Mouse (Mus musculus) hematopoietic stem cell, adult 5-6 weeks (primary cell): ENCODE results near the gene Mylpf. TPM values are rescaled to one million over a fixed set of nuclear protein-coding genes. Genes with fewer than 3 reads are reported as not detected.
"Not testable (repeated sequence)": the region's sequence is repeated elsewhere in the genome, so short reads cannot be mapped to it uniquely, and the experiment has no call there.

Source experiments
- ATAC-seq, 2 experiments: fragments of 125-278 bp in 1 of 2; replicated peaks in 1 of 2; 2 replicates each; pipeline ENCODE4 v1.8.0; 2016 to 2017; ENCODE audit warnings: inconsistent platforms in 2 of 2, mild to moderate bottlenecking in 2 of 2, moderate number of reproducible peaks in 2 of 2, low read depth in 1 of 2, moderate TSS enrichment in 1 of 2; ENCODE audit not compliant: low FRiP score in 2 of 2, poor library complexity in 2 of 2, severe bottlenecking in 2 of 2, insufficient read depth in 1 of 2, low TSS enrichment in 1 of 2
- total RNA-seq: library from RNA; stranded (forward); fragments of 172-1452, 232-1000 nt; gene quantifications from 2 replicates; pipeline ENCODE4 v1.2.3, GENCODE M21; 2017

Gene Mylpf
- total RNA-seq, 1 experiment from 2014 or later = 23.4 TPM

DNA sequence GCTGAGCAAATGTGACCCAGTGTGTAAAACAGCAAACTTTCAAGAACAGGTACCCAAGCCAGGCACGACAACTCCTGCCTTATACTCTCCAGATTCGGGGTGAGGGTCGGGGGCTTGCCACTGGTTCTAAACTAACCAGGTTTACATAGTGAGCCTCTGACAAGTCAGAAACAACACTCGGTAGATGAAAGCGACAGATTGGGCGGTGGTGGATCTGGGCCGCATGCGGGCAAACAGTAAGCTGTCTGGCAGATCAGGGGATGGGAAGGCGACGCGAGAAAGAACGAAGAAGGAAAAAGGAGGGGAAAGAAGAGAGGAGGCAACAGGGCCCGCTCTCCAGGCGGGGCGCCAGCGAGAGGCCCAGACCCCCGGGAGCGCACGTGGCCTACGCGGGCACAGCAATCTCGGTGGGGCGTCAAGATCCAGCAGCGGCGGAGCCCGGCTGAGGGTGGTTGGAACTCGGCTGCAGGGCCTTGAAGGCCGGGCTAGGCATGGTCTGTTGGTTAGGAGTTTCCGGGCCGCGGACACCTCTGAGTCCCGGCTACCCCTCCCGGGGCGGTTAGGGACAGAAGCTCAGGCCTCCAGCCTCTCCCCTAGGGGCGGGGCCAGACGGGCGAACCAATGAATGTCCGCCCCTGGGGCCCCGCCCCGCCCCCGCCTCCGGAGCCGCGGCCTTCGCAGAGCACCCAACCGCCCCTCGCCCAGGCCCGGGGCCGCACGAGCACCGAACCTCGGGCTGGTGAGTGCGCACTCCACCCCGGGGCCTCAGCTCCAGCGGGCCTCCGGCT, 35.4 kb downstream of the Mylpf start, which contains the start of gene Zfp771:
TSS of gene Zfp771 (plus strand) at position 405 of the 788 bp plus-strand sequence.
- peak; percentile 94 for ATAC-seq

DNA sequence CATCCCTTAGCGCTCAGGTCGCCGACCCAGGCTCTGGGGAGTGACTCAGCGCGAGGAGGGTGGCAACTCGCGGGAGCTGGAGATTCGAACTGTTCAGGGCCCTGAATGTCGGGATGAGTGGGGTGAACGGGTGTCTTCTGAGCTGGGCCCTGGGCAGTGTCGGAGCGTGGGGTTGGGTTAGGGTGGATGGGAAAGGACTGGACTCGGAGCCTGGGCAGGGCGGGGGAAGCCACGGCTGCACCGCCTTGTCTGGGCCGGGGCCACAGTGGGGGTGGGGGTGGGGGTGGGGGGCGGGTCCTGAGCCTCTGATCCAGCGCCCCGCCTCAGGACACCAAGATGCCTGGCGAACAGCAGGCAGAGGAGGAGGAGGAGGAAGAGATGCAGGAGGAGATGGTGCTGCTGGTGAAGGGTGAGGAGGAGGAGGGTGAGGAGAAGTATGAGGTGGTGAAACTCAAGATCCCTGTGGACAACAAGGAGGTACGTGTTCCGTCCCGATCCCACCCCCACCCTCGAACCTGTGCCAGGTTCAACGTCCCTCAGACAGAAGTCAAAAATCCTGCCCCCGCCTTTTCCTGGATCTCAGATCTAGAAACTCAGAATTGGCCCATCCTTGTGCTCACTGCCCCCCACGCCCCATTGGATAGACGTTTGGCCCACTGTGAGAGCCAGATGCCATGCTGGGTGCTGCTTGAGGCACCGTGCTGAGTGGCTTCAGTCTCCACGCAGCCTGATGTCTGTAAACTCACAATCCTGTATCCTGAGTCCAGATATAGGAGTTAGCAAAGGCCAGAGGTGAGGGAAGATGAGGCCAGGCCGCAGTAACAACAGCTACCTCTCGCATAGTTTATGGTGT, 36.2 kb downstream of the Mylpf start:
- ATAC-seq = no peak; a peak in 1 of 4 replicates

DNA sequence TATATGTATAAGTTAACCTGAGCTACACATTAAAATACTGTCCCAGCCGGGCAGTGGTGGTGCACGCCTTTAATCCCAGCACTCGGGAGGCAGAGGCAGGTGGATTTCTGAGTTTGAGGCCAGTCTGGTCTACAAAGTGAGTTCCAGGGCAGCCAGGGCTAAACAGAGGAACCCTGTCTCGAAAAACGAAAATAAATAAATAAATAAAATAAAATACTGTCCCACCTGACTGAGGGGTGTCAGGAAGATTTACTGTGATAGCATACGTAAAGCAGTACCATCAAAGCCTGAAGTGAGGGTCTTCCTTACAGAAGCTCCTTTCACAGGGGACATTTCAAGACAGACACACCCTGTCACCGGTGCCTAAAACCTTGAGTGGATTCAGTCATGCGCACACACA, 41.8 kb downstream of the Mylpf start:
- ATAC-seq = not testable (repeated sequence)

DNA sequence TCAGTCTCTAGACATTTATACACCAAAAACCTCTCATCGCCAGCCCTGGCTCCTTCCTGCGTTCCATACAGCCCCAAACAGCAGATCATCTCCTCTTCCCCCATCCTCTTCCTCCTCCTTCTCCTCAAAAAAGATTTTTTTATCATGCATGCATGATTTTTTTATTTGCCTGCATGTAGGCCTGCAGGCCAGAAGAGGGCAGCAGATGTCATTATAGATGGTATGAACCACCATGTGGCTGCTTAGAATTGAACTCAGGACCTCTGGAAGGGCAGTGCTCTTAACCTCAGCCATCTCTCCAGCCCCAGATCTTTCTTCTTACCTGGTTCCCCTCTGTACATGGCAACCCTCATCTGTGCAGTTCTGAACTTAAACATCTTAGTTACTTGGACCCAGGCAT, 43.7 kb downstream of the Mylpf start:
- ATAC-seq = no peak

DNA sequence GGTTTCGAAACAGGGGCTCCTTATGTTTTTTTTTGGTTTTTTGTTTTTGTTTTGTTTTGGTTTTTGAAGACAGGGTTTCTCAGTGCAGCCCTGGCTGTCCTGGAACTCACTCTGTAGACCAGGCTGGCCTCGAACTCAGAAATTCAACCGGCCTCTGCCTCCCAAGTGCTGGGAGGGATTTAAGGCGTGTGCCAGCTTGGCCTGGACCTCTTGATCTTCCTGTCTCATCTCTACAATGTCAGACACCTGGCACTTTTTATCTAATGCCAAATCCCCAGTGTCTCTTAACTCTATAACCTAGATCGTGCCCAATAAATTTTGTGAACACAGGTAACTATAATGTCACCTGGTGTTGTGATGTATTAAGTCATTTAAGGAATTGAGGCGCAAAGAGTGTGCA, 44.7 kb downstream of the Mylpf start:
- ATAC-seq = no peak

DNA sequence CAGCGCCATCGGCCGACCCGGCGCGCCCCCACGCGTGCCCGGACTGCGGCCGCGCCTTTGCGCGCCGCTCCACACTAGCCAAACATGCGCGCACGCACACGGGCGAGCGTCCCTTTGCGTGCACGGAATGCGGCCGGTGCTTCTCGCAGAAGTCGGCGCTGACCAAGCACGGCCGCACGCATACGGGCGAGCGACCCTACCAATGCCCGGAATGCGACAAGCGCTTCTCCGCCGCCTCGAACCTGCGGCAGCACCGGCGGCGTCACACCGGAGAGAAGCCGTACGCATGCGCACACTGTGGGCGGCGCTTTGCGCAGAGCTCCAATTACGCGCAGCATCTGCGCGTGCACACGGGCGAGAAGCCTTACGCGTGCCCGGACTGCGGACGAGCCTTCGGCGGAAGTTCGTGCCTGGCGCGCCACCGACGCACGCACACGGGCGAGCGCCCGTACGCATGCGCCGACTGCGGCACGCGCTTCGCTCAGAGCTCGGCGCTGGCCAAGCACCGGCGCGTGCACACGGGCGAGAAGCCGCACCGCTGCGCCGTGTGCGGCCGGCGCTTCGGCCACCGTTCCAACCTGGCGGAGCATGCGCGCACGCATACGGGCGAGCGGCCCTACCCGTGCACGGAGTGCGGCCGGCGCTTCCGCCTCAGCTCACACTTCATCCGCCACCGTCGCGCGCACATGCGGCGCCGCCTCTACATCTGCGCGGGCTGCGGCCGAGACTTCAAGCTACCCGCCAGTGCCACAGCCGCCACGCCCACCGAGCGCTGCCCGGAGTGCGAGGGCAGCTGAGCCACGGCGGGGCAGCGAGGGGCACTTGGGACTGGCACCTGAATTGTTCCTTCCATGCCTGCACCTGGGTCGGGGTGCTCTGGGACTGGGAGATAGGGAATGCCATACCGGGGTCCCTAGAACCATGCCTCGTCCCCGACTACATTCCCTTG, 45.4 kb downstream of the Mylpf start:
- peak; percentile 70 to 79 for ATAC-seq

DNA sequence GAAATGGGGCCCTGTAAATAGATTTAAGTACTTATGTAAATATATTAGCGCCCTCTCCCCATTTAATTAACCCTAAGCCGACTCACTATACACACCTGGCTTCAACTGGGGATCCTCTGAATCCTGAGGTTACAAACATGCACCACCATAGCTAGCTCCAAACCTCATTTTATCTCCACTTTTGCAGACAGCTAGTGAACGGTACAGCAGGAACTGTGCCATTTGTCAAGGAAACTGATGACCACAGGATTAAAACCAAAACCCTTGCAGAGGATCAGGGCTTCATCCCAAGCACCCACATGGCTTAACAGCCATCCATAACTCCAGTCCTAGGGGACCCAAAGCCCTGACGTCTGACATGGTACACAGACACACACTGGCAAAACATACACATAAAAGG, 46.3 kb downstream of the Mylpf start:
- no peak for ATAC-seq

DNA sequence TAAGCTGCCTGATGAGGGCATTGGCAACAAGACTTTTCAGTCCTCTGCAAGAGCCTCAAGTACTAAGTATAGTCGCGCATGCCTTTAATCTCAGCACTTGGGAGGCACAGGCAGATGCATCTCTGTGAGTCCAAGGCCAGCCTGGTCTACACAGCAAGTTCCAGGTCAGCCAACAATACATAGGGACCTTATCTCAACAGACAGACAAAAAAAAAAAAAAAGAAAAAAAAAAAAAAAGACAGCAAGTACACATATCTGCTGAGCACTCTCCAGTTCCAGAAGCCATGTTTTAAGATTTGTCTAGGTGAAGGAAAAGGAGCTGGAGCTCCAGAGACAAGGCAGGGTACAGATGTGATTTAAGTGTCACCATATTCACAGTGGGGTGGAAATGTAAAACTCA, 47.3 kb downstream of the Mylpf start:
- no peak for ATAC-seq

DNA sequence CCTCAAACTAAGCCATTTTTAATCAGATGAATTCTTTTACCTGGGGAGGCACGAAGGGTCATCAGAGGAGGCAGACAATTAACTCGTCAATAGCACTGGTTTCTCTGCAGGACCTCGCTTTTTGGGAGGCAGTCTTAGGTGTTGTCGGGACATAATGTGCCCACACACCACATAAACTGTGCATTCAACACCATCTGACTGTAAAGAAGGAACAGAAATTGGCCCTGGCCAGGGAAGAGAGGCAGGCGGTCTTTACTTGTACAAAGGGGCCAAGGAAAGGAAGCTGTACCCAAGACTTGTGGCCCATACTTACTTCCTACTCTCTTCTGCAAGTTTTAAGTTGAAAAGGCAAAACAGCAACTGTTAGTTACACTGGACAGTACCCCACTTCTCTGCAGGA, 47.8 kb downstream of the Mylpf start:
- no peak for ATAC-seq

DNA sequence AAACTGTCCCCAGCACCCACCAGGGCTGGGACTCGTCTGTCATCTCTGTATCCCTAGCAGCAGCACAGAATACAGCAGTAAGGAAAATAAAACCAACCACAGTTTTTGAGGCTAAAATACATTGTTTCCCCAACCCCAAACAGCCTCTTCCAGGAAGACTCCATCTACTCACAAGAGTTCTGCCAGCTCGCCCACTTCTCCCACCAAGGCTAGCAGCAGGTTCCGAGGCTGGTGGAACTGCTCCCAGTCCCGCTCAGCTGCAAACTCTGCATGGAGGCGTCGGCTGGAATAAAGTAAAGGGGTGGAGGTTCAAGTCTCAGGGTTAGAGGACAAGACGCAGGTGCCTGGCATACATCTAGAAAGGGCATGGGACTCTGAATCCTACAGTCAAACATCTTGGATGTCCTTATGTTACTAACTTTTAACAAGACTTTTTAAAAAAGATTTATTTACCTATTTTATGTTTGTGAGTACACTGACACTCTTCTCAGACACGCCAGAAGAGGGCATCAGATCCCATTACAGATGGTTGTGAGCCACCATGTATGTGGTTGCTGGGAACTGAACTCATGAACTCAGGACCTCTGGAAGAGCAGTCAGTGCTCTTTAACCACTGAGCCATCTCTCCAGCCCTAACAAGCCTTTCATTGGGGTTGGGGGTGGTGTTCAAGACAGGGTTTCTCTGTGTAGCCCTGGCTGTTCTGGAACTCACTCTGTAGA, 50.7 kb downstream of the Mylpf start:
- ATAC-seq = no peak

DNA sequence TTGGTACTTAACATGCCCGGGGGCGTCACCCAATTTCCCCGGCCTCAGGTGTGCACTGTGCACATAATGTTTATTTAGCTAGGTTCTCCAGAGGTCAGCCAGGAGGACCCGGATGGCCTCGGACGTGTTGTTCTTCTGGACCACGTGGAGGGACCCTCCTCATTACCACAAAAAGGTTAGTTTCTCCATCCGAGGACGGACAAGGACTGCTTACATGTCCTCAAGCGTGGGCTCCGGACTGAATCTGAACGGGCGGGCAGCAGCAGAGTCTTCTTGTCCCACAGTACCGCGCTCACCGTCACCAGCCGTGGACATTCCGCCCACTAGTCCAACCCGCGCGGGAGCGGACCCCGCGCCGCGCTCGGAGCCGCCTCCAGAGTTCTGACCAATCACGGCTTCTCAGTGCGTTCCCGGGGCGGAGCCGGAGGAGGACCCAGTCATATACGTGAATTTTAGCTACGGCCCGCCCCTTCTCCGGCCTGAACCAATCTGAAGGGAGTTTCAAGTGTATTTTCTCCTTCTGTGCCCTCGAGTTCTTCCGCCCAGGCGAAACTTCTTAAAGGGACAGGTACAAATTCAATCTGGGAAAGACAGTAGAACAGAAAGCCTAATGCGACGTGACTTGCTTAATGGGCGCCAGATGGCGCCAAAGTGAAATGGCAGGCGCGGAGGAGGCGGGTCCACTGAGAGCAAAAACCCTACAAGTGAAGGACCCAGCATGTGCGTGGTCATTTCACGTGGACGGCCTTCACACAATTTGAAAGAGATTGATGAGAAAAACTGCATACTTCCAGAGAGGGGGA, 51.8 kb downstream of the Mylpf start, which contains the start of gene Dctpp1:
TSS of gene Dctpp1 (minus strand) at position 401 of the 803 bp plus-strand sequence.
- peak; percentile 96 to 97 for ATAC-seq

DNA sequence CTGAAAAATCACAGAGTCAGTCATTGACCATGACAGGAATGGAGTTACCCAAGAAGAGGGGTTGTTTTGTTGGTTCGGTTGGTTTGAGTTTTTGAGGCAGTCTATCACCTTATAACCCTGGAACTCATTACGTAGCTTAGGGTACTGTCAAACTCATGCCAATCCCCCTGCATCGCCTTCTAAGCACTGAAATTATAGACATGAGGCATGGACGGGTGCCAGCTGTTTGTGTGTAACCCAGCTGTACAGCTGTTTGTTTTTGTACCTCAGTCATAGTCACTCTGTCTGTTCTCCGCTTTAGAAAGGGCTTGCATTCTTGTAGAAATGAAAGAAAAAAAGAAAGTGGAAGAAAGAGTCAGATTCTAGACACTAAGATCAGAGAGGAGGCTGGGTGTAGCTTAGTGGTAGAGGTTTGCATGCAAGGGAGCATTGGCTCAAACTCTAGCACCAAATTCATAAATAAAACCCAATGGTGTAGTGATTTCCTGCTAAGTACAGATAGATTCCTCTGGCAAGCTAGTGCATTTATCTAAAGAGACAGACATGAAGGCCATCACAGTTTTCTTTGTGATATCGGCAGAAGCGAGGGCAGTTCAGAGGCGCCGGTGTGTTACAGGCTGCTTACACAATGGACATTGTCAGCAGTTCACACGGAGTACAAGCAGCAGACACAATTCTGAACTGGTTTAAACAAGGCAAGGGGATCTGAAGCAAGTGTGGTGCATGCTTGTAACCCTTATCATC, 53.7 kb downstream of the Mylpf start:
- ATAC-seq = no peak

DNA sequence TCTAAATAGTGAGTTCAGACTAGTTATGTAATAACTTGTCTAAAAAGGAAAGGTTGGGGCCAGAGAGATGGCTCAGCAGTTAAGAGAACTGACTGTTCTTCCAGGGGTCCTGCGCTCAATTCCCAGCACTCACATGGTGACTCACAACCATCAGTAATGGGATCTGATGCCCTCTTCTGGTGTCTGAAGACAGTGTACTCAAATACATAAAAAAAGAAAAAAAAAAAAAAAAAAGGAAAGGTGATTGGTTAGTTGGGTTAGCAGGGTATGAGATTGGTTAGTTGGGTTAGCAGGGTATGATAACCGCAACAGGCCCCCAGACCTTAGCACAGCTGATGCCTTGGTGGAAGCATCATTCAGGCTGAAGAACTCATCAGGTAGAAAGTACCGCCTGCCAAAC, 54.8 kb downstream of the Mylpf start:
- ATAC-seq = no peak
